Mouse (Mus musculus) spleen, adult 2 months (tissue): Measurements from ENCODE around the gene Best2.

Experiments
- CTCF ChIP-seq: fragments of 200-500 bp; IDR thresholded peaks from 2 replicates; pipeline ENCODE4 v1.5.1; 2011; ENCODE audit warnings: mild to moderate bottlenecking, inconsistent platforms; ENCODE audit not compliant: insufficient read depth, insufficient read length, insufficient replicate concordance; ENCODE audit errors: extremely low read depth
- POLR2A ChIP-seq: fragments of 200-500 bp; IDR thresholded peaks from 2 replicates; pipeline ENCODE4 v1.6.1; 2011; ENCODE audit warnings: low read depth, low read length, inconsistent platforms

GRCm38 (mm10) chr8:84986379-84986945 is 27.9 kb downstream of the Best2 start:
- TF ChIP-seq CTCF (no peak), POLR2A (no peak)
